Mouse (Mus musculus) spleen, adult 2 months (tissue): ENCODE results near the gene Cdk17. TPM values are rescaled to one million over a fixed set of nuclear protein-coding genes. Genes with fewer than 3 reads are reported as not detected.
A peak's percentile ranks its signal among the peaks of the same experiment; 100 is the strongest.

ENCODE experiments used
- DNase-seq, 2 experiments: peaks; one replicate each; pipeline versions ENCODE4 v3.0.0 to v3.0.0-alpha.2; 2012 to 2021; ENCODE audit warnings: low spot score in 2 of 2, low read depth in 1 of 2
- H3K27ac ChIP-seq: fragments of 200-500 bp; 2 replicates; pipeline ENCODE4 v1.5.1; 2012; ENCODE audit warnings: low read length, inconsistent platforms; ENCODE audit not compliant: insufficient read depth
- H3K27me3 ChIP-seq: fragments of 200-500 bp; 2 replicates; pipeline ENCODE4 v1.6.1; 2012; ENCODE audit warnings: mild to moderate bottlenecking, moderate library complexity, low read length, inconsistent platforms; ENCODE audit not compliant: control insufficient read depth, insufficient read depth
- H3K36me3 ChIP-seq: fragments of 200-500 bp; 2 replicates; pipeline ENCODE4 v1.6.1; 2012; ENCODE audit warnings: mild to moderate bottlenecking, low read length, inconsistent platforms; ENCODE audit not compliant: control insufficient read depth, insufficient read depth
- H3K4me1 ChIP-seq: fragments of 200-500 bp; 2 replicates; pipeline ENCODE4 v1.6.1; 2011; ENCODE audit warnings: inconsistent platforms; ENCODE audit not compliant: control insufficient read depth, insufficient read depth, insufficient read length
- H3K4me3 ChIP-seq: fragments of 200-500 bp; 2 replicates; pipeline ENCODE4 v1.5.1; 2011; ENCODE audit warnings: mild to moderate bottlenecking, inconsistent platforms; ENCODE audit not compliant: insufficient read depth, insufficient read length; ENCODE audit errors: extremely low read depth
- CTCF ChIP-seq: fragments of 200-500 bp; IDR thresholded peaks from 2 replicates; pipeline ENCODE4 v1.5.1; 2011; ENCODE audit warnings: mild to moderate bottlenecking, inconsistent platforms; ENCODE audit not compliant: insufficient read depth, insufficient read length, insufficient replicate concordance; ENCODE audit errors: extremely low read depth
- POLR2A ChIP-seq: fragments of 200-500 bp; IDR thresholded peaks from 2 replicates; pipeline ENCODE4 v1.6.1; 2011; ENCODE audit warnings: low read depth, low read length, inconsistent platforms
- WGBS: fragments of 180-500 bp; shearing (Covaris S2); methylation state at CpG from one replicate; pipeline ENCODE4 v1.1.7; 2018; 5-methylcytosine and 5-hydroxymethylcytosine counted together
- polyA plus RNA-seq: library from polyadenylated mRNA; depleted of rRNA; stranded (reverse); fragments of >200 nt; gene quantifications from 2 replicates; pipeline ENCODE4 v1.2.3, GENCODE M21; 2012

Cdk17 gene
- polyA plus RNA-seq, 1 experiment: 27.3 TPM

GRCm38 (mm10) chr10:93215051-93215763 is 54.5 kb downstream of the Cdk17 start:
- Histone ChIP-seq H3K36me3 (peaks cover 50% of the 10 kb centered on the region), H3K27me3 (no peaks in the 10 kb centered on the region), H3K27ac (no peak overlapping the region), H3K4me1 (peaks cover 3% of the 10 kb centered on the region), H3K4me3 (no peak overlapping the region)
- 93% methylated on average over 8 of the region's 8 CpGs for WGBS
- DNase-seq: no peak
- TF ChIP-seq CTCF: no peak
- TF ChIP-seq POLR2A: no peak

DNA sequence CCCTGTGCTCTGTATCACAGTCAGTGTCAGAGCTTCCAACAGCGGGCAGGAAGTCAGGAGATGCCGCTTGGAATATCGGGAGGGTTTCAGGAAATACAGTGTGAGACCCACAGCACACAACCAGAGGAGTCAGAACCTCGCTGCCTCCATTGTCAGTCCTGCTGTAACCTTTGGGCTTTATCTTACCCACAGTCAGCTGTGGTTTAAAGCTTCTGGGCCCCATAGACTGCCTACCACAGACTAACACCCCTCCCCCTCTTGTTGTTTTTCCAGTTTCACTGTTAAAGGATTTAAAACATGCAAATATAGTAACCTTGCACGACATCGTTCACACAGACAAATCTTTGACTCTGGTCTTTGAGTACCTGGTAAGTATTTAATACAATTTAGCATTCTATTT is 65.1 kb downstream of the Cdk17 start:
- no peaks in the 10 kb centered on the region for H3K27me3 ChIP-seq
- no peak overlapping the region for H3K27ac ChIP-seq
- TF ChIP-seq POLR2A (no peak), CTCF (no peak)
- peaks cover 17% of the 10 kb centered on the region for H3K36me3 ChIP-seq
- no peaks in the 10 kb centered on the region for H3K4me1 ChIP-seq
- 71% methylated on average over 6 of the region's 6 CpGs for WGBS
- H3K4me3 ChIP-seq: no peak overlapping the region
- DNase-seq: peak in 1 of 2 experiments; percentile 22

GRCm38 (mm10) chr10:93227921-93228320 is 67.2 kb downstream of the Cdk17 start:
- no peak overlapping the region for H3K27ac ChIP-seq
- 43% methylated on average over 8 of the region's 8 CpGs for WGBS
- no peak overlapping the region for H3K4me3 ChIP-seq
- no peaks in the 10 kb centered on the region for H3K27me3 ChIP-seq
- DNase-seq: peak in 1 of 2 experiments; percentile 18
- peaks cover 27% of the 10 kb centered on the region for H3K36me3 ChIP-seq
- no peak for TF ChIP-seq POLR2A
- no peak for TF ChIP-seq CTCF
- no peaks in the 10 kb centered on the region for H3K4me1 ChIP-seq

GRCm38 (mm10) chr10:93228401-93229007 is 67.8 kb downstream of the Cdk17 start:
- no peak overlapping the region for H3K4me3 ChIP-seq
- 38% methylated on average over 11 of the region's 11 CpGs for WGBS
- no peaks in the 10 kb centered on the region for H3K27me3 ChIP-seq
- no peak for TF ChIP-seq CTCF
- TF ChIP-seq POLR2A: no peak
- H3K4me1 ChIP-seq: no peaks in the 10 kb centered on the region
- peaks cover 27% of the 10 kb centered on the region for H3K36me3 ChIP-seq
- DNase-seq: no peak
- no peak overlapping the region for H3K27ac ChIP-seq

GRCm38 (mm10) chr10:93231490-93231889 is 70.8 kb downstream of the Cdk17 start:
- WGBS: 87% methylated on average over 4 of the region's 4 CpGs
- peaks cover 37% of the 10 kb centered on the region for H3K36me3 ChIP-seq
- H3K4me3 ChIP-seq: no peak overlapping the region
- TF ChIP-seq CTCF: no peak
- TF ChIP-seq POLR2A: no peak
- DNase-seq: no peak
- H3K4me1 ChIP-seq: no peaks in the 10 kb centered on the region
- no peaks in the 10 kb centered on the region for H3K27me3 ChIP-seq
- H3K27ac ChIP-seq: no peak overlapping the region

GRCm38 (mm10) chr10:93231893-93232292 is 71.2 kb downstream of the Cdk17 start:
- Histone ChIP-seq H3K27me3 (no peaks in the 10 kb centered on the region), H3K36me3 (peaks cover 36% of the 10 kb centered on the region), H3K4me3 (no peak overlapping the region), H3K27ac (no peak overlapping the region), H3K4me1 (no peaks in the 10 kb centered on the region)
- TF ChIP-seq CTCF (no peak), POLR2A (no peak)
- 95% methylated on average over 5 of the region's 5 CpGs for WGBS
- no peak for DNase-seq

DNA sequence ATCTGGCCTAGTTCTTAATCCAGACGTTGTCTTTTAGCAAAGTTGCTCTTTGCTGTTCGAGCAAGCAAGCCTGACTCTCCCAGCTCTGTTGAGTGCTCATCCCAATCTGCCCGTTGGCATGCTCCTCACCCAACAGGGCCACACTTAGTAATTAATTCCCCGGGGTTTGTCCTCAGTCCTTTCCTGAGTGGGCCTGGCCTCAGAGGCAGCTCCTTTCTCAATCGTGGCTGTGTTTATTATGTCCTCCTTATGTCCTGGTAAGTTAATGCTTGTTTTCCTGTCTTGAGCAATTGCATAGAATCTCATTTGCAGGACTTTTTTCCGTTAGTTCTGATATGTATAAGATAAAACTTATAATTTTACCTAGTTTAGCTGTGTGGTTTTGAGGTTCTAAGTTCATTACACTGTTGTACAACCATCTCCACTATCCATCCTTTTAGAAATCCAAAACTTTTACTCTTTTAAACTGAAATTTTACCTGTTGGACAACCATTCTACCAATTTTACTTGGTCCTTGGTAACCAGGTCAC is 73.1 kb downstream of the Cdk17 start:
- TF ChIP-seq CTCF: no peak
- TF ChIP-seq POLR2A: no peak
- no peak overlapping the region for H3K4me3 ChIP-seq
- H3K4me1 ChIP-seq: no peaks in the 10 kb centered on the region
- no peaks in the 10 kb centered on the region for H3K27me3 ChIP-seq
- peaks cover 41% of the 10 kb centered on the region for H3K36me3 ChIP-seq
- WGBS: 85% methylated on average over 6 of the region's 6 CpGs
- no peak overlapping the region for H3K27ac ChIP-seq
- DNase-seq: no peak
